Mouse (Mus musculus) intestine, embryonic 14.5 days (tissue): ENCODE measurements at regions not wholly inside any gene's neighbourhood (a gene's known extent, or its start where the extent isn't known, plus 50 kb on each side); places are given as distances from the start of the nearest gene placed in this dataset.

ENCODE experiments used
- ATAC-seq: fragments of 200-750 bp; cut with Nextera tagmentation; replicated peaks from 2 replicates; pipeline ENCODE4 v1.8.0; 2017; ENCODE audit warnings: low read depth, moderate number of reproducible peaks, moderate TSS enrichment, moderate library complexity; ENCODE audit not compliant: low FRiP score, low TSS enrichment
- DNase-seq: peaks from one replicate; pipeline ENCODE4 v3.0.0-alpha.2; 2018; ENCODE audit warnings: low spot score
- H3K27ac ChIP-seq: fragments of 300-500 bp; sonication (generic); 2 replicates; pipeline ENCODE4 v1.5.1; 2014; ENCODE audit warnings: low read depth, mild to moderate bottlenecking, control low read depth
- H3K27me3 ChIP-seq: fragments of 300-500 bp; sonication (generic); replicated peaks from 2 replicates; pipeline ENCODE4 v1.6.1; 2014; ENCODE audit warnings: low read length, control low read depth; ENCODE audit not compliant: control insufficient read depth, insufficient read depth
- H3K36me3 ChIP-seq: fragments of 300-500 bp; sonication (generic); 2 replicates; pipeline ENCODE4 v1.6.1; 2014; ENCODE audit warnings: low read length, control low read depth; ENCODE audit not compliant: control insufficient read depth, insufficient read depth
- H3K4me1 ChIP-seq: fragments of 300-500 bp; sonication (generic); replicated peaks from 2 replicates; pipeline ENCODE4 v1.6.1; 2014; ENCODE audit warnings: low read length, control low read depth, mixed read lengths; ENCODE audit not compliant: control insufficient read depth, insufficient read depth
- H3K4me2 ChIP-seq: fragments of 300-500 bp; sonication (generic); 2 replicates; pipeline ENCODE4 v1.6.1; 2014; ENCODE audit warnings: low read length
- H3K4me3 ChIP-seq: fragments of 300-500 bp; sonication (generic); 2 replicates; pipeline ENCODE4 v1.5.1; 2014; ENCODE audit warnings: low read depth, low read length, control low read depth, mixed read lengths
- H3K9ac ChIP-seq: fragments of 300-500 bp; sonication (generic); 2 replicates; pipeline ENCODE4 v1.6.1; 2014; ENCODE audit warnings: mild to moderate bottlenecking, low read length
- H3K9me3 ChIP-seq: fragments of 300-500 bp; sonication (generic); 2 replicates; pipeline ENCODE4 v1.6.1; 2016; ENCODE audit warnings: low read length, control low read depth; ENCODE audit not compliant: control insufficient read depth
- WGBS: fragments of 180-500 bp; shearing (Covaris S2); extraction: QIAGEN DNeasy Blood & Tissue Kit; methylation state at CpG from one replicate; pipeline ENCODE4 v1.1.7; 2014; 5-methylcytosine and 5-hydroxymethylcytosine counted together

DNA sequence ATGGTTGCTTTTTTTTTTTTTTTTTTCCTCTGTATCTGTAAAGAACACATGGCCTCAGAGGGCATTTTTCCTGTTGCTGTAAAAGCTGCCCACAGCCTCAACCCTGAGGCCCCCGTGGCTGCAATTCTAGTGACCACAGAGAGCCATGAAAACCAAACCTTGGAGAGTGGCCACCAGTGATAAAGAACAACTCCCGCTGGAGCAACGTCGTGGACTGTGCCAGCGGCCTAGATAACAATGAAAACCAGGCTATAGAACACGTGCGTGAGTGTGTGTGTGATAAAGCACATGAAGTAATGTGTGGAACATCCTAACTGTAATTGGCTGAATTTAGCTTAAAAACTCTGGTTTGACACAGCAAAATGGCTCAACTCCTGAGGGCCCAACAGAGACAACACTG lies 392.9 kb upstream of the Igfbp3 start:
- Histone ChIP-seq H3K27me3 (no peaks in the 10 kb centered on the region), H3K27ac (no peak overlapping the region), H3K9ac (no peak overlapping the region), H3K4me1 (no peaks in the 10 kb centered on the region), H3K4me2 (no peak overlapping the region), H3K4me3 (no peak overlapping the region), H3K9me3 (no peaks in the 10 kb centered on the region), H3K36me3 (no peaks in the 10 kb centered on the region)
- DNase-seq (no peak), ATAC-seq (no peak)
- 85% methylated on average over 7 of the region's 7 CpGs for WGBS

DNA sequence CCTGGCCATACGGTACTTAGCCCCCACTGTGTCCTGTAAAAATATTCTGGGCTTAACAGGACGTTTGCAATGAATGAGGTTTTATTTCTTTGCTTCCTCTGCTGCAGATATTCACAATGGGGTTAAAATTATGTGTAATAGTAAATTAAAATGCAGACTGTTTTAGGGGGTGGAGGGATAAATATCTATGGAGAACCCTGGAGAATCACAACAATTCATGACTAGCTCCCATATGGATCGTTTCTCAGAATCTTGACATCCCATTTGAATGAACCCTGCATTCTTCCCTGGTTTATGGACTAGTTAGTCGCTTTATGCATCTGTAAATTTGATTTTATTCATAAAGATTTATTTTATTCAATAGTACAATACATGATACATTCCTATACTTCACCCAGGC lies 378.3 kb upstream of the Igfbp3 start:
- no peak overlapping the region for H3K4me3 ChIP-seq
- WGBS, result 76% methylated on average over 4 of the region's 4 CpGs
- ATAC-seq (no peak), DNase-seq (no peak)
- H3K36me3 ChIP-seq, result no peaks in the 10 kb centered on the region
- no peaks in the 10 kb centered on the region for H3K9me3 ChIP-seq
- H3K27ac ChIP-seq, result no peak overlapping the region
- H3K4me1 ChIP-seq, result no peaks in the 10 kb centered on the region
- H3K9ac ChIP-seq, result no peak overlapping the region
- no peaks in the 10 kb centered on the region for H3K27me3 ChIP-seq
- no peak overlapping the region for H3K4me2 ChIP-seq

DNA sequence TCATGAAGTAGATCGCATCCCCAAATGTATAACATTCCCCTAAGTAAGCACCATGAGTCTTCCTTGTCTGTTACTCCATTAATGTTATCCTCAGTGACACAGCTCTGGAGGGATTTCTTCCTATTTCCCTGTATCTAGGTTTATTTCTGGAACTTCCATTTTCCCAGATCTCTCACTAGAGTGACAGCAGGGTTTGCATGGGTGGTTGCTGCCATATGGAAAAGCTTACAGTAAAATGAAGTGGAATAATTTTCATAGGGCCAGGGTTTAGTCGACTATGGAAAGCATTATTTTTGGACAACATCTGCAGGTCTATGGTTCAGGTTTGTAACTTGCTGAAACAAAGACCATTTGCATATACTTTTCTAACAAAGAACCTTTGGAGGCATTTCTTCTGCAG lies 369.6 kb upstream of the Igfbp3 start:
- Histone ChIP-seq H3K4me2 (no peak overlapping the region), H3K27ac (no peak overlapping the region), H3K4me1 (no peaks in the 10 kb centered on the region), H3K4me3 (no peak overlapping the region), H3K27me3 (no peaks in the 10 kb centered on the region), H3K9me3 (no peaks in the 10 kb centered on the region), H3K36me3 (no peaks in the 10 kb centered on the region), H3K9ac (no peak overlapping the region)
- WGBS, result 94% methylated on average over 2 of the region's 2 CpGs
- DNase-seq, result no peak
- ATAC-seq, result no peak

DNA sequence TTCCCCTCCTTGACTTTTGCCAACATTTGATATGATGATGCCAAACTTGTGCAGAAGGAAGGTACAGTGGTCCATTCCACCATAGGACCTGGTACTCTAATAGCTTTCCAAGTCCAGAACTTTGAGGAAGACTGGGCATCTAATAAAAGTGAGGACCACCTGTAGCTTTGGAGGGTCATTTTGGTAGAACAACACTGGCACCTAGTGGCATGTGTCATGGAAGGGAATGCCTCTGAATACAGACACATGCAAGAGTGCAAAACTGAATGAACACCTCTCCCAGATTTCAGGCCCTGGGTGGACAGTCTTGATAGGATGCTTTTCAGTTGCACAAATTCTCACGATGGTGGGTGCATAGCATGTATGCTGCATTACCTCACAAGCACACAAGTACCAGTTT lies 354.8 kb upstream of the Igfbp3 start:
- H3K4me3 ChIP-seq, result no peak overlapping the region
- 92% methylated on average over 1 of the region's 1 CpGs for WGBS
- no peak overlapping the region for H3K4me2 ChIP-seq
- H3K36me3 ChIP-seq, result no peaks in the 10 kb centered on the region
- H3K9ac ChIP-seq, result no peak overlapping the region
- ATAC-seq (no peak), DNase-seq (peak; percentile 56)
- H3K27ac ChIP-seq, result no peak overlapping the region
- no peaks in the 10 kb centered on the region for H3K4me1 ChIP-seq
- H3K27me3 ChIP-seq, result no peaks in the 10 kb centered on the region
- no peaks in the 10 kb centered on the region for H3K9me3 ChIP-seq

DNA sequence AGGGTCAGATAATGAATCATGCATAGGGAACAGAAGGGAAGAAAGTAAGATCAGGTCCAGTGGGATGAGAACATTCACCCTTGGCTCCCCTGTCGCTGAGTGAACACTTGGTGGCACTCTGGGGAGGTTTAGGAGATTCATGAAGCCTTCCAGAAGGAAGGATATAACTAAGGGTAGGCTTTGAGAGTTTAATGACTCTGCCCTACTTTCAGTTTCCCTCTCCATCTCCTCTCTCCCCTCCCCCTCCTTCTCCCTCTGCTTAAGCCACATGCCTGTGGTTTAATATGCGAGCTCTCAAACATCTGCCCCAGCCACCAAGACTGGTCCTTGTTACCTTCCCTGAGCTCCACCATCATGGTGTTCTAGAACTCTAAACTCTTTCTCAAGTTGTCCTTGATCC lies 348.3 kb upstream of the Igfbp3 start:
- H3K9me3 ChIP-seq, result no peaks in the 10 kb centered on the region
- WGBS, result 38% methylated on average over 2 of the region's 2 CpGs
- no peak for DNase-seq

DNA sequence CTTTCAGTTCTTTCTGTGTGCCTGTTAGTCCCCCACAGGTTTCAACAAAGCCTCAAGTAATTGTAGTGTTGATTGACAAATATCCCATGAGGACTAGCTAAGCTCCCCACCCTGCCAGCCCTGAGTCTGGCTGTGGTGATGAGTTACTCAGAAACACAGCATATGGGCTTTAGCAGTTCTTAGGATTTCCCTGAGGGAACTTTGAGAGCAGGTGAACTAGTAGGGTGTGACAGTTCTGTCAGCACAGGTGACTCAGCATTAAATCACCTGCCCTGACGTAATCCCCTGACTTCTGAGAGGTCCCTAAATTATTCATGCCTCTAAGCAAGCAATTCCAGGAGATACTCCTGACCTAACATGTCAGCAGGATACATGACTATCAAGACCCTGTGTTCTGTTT lies 347.7 kb upstream of the Igfbp3 start:
- H3K9me3 ChIP-seq, result no peaks in the 10 kb centered on the region
- H3K27me3 ChIP-seq, result no peaks in the 10 kb centered on the region
- no peak overlapping the region for H3K9ac ChIP-seq
- no peak overlapping the region for H3K27ac ChIP-seq
- H3K36me3 ChIP-seq, result no peaks in the 10 kb centered on the region
- ATAC-seq (no peak), DNase-seq (no peak)
- WGBS, result 67% methylated on average over 1 of the region's 1 CpGs
- no peak overlapping the region for H3K4me2 ChIP-seq
- no peaks in the 10 kb centered on the region for H3K4me1 ChIP-seq
- no peak overlapping the region for H3K4me3 ChIP-seq

More for the DNA sequence above, 348.3 kb upstream of the Igfbp3 start:
- Histone ChIP-seq H3K27ac (no peak overlapping the region), H3K9ac (no peak overlapping the region), H3K4me2 (no peak overlapping the region), H3K4me1 (no peaks in the 10 kb centered on the region), H3K27me3 (no peaks in the 10 kb centered on the region), H3K36me3 (no peaks in the 10 kb centered on the region), H3K4me3 (no peak overlapping the region)
- ATAC-seq, result no peak

DNA sequence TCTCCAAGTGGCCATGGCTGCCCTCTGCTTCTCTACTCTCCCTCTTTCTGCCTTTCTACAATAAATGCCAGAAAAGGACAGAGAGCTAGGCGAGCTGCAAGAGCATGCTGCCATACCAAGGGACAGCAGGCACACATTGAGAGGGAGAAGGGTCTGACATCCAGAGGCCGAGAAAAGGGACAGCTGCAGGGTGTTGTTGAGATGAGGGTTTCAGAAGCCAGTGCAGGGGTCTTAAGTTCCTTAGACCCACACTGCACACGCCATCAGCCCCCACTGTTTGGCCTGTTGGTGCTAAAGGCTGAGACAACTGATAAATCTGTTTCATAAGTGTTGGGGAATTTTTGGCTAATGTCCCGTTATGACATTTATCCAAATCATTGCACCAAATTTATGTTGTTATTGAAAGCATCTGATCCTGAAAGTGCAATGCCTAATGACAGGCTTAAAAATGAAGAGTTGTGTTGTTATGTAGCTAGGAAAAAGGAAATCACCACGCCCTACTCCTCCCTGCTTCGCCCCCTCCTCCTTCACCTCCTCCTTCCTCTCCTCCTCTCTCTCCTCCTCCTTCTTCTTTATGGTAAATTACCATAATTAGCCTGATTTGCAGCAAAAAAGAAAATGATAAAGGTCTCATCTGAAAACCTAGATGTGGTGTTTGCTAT lies 342.0 kb upstream of the Igfbp3 start:
- H3K27me3 ChIP-seq, result no peaks in the 10 kb centered on the region
- no peaks in the 10 kb centered on the region for H3K36me3 ChIP-seq
- WGBS, result 71% methylated on average over 6 of the region's 6 CpGs
- H3K4me1 ChIP-seq, result no peaks in the 10 kb centered on the region
- DNase-seq (no peak), ATAC-seq (no peak)
- no peak overlapping the region for H3K4me3 ChIP-seq
- no peak overlapping the region for H3K4me2 ChIP-seq
- no peak overlapping the region for H3K9ac ChIP-seq
- H3K27ac ChIP-seq, result no peak overlapping the region
- no peaks in the 10 kb centered on the region for H3K9me3 ChIP-seq

DNA sequence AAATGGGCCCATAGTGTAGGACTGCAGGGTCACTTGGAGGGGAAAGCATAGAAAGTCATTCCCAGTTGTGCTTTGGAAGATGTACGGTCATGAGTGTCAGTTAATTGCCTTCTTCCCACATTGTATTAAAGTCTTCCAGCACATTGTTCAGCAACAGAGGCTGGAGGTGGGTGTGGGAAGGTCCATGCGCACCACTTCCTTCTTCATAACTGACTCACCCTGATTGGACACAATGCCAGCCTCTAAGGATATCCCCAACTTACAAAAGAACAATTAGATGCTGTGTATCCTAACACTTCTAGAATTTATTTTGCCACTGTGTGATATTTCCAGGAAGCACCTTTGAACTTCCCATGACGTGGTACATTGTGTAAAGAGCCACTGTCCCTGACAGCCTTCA lies 338.4 kb upstream of the Igfbp3 start:
- Histone ChIP-seq H3K4me3 (no peak overlapping the region), H3K4me1 (no peaks in the 10 kb centered on the region), H3K27ac (no peak overlapping the region), H3K27me3 (no peaks in the 10 kb centered on the region), H3K36me3 (no peaks in the 10 kb centered on the region), H3K4me2 (no peak overlapping the region), H3K9ac (no peak overlapping the region), H3K9me3 (no peaks in the 10 kb centered on the region)
- ATAC-seq, result no peak
- no peak for DNase-seq
- WGBS, result 79% methylated on average over 3 of the region's 3 CpGs

DNA sequence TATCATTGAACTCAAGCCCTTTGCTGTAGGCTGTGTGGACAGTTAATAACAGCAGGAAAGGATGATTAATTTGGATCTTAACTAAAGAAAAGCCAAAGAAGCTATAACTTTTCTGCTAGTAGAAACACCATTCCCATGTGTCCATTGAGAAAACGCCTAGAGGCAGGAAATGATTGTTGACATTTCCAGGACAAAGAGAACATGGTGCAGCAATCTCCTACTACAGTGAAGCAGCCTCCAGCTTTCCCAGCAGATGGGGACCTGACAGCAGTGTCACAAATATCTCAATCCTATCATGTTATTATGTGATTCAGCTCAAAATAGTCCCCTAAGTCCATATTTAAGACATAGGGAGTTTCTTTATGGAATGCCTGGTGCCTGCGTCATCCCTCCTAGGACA lies 334.1 kb upstream of the Igfbp3 start:
- no peak overlapping the region for H3K27ac ChIP-seq
- H3K4me1 ChIP-seq, result no peaks in the 10 kb centered on the region
- H3K27me3 ChIP-seq, result no peaks in the 10 kb centered on the region
- no peaks in the 10 kb centered on the region for H3K9me3 ChIP-seq
- DNase-seq (no peak), ATAC-seq (no peak)
- no peaks in the 10 kb centered on the region for H3K36me3 ChIP-seq
- 49% methylated on average over 2 of the region's 2 CpGs for WGBS
- H3K4me2 ChIP-seq, result no peak overlapping the region
- no peak overlapping the region for H3K4me3 ChIP-seq
- H3K9ac ChIP-seq, result no peak overlapping the region
